Mouse (Mus musculus) neural tube, embryonic 14.5 days (tissue): ENCODE results near the gene Aff3. TPM values are rescaled to one million over a fixed set of nuclear protein-coding genes. Genes with fewer than 3 reads are reported as not detected.
A peak's percentile ranks its signal among the peaks of the same experiment; 100 is the strongest.

ENCODE experiments used
- ATAC-seq: fragments of 200-750 bp; cut with Nextera tagmentation; 2 replicates; pipeline ENCODE4 v1.8.0; 2017; ENCODE audit warnings: low read depth, mild to moderate bottlenecking, moderate TSS enrichment, moderate library complexity
- H3K27ac ChIP-seq: fragments of 300-500 bp; sonication (generic); 2 replicates; pipeline ENCODE4 v1.5.1; 2014; ENCODE audit warnings: low read depth, mild to moderate bottlenecking, control low read depth, low read length, moderate library complexity, mixed read lengths
- H3K27me3 ChIP-seq: fragments of 300-500 bp; sonication (generic); 2 replicates; pipeline ENCODE4 v1.6.1; 2014; ENCODE audit warnings: low read length; ENCODE audit not compliant: control insufficient read depth, insufficient read depth
- H3K36me3 ChIP-seq: fragments of 300-500 bp; sonication (generic); 2 replicates; pipeline ENCODE4 v1.6.1; 2014; ENCODE audit warnings: low read length, mixed read lengths; ENCODE audit not compliant: control insufficient read depth, insufficient read depth
- H3K4me1 ChIP-seq: fragments of 300-500 bp; sonication (generic); 2 replicates; pipeline ENCODE4 v1.6.1; 2014; ENCODE audit warnings: low read length; ENCODE audit not compliant: control insufficient read depth, insufficient read depth
- H3K4me2 ChIP-seq: fragments of 300-500 bp; sonication (generic); 2 replicates; pipeline ENCODE4 v1.6.1; 2014; ENCODE audit warnings: mild to moderate bottlenecking, low read depth, low read length, control low read depth
- H3K4me3 ChIP-seq: fragments of 300-500 bp; sonication (generic); 2 replicates; pipeline ENCODE4 v1.5.1; 2014; ENCODE audit warnings: low read depth, low read length, control low read depth, mixed read lengths
- H3K9ac ChIP-seq: fragments of 300-500 bp; sonication (generic); replicated peaks from 2 replicates; pipeline ENCODE4 v1.6.1; 2014; ENCODE audit warnings: low read depth, mild to moderate bottlenecking, control low read depth, low read length, mixed read lengths
- H3K9me3 ChIP-seq: fragments of 300-500 bp; sonication (generic); 2 replicates; pipeline ENCODE4 v1.6.1; 2016; ENCODE audit warnings: low read length; ENCODE audit not compliant: control insufficient read depth
- WGBS: fragments of 180-500 bp; shearing (Covaris S2); extraction: QIAGEN DNeasy Blood & Tissue Kit; methylation state at CpG from one replicate; pipeline ENCODE4 v1.1.7; 2014; 5-methylcytosine and 5-hydroxymethylcytosine counted together
- polyA plus RNA-seq: library from polyadenylated mRNA; unstranded; fragments of >200 nt; fragmentation: Nextera tagmentation; extraction: Ambion mirVana; gene quantifications from 2 replicates; pipeline ENCODE4 v1.2.1, GENCODE M21; 2014

The Aff3 gene
- polyA plus RNA-seq, 1 experiment from 2014 or later = 26.6 TPM

- no peak overlapping the region for H3K9ac ChIP-seq
- no peak overlapping the region for H3K4me3 ChIP-seq
- no peak overlapping the region for H3K4me2 ChIP-seq
- no peaks in the 10 kb centered on the region for H3K27me3 ChIP-seq
- WGBS = 54% methylated on average over 5 of the region's 5 CpGs
- no peaks in the 10 kb centered on the region for H3K9me3 ChIP-seq
- H3K27ac ChIP-seq = no peak overlapping the region
- peaks cover 17% of the 10 kb centered on the region; the same call in 1 of the 2 replicates for H3K4me1 ChIP-seq
- no peak for ATAC-seq
- H3K36me3 ChIP-seq = no peaks in the 10 kb centered on the region
These were observed 266.2 kb downstream of the Aff3 start for GRCm38 (mm10) chr1:38398566-38398965.

DNA sequence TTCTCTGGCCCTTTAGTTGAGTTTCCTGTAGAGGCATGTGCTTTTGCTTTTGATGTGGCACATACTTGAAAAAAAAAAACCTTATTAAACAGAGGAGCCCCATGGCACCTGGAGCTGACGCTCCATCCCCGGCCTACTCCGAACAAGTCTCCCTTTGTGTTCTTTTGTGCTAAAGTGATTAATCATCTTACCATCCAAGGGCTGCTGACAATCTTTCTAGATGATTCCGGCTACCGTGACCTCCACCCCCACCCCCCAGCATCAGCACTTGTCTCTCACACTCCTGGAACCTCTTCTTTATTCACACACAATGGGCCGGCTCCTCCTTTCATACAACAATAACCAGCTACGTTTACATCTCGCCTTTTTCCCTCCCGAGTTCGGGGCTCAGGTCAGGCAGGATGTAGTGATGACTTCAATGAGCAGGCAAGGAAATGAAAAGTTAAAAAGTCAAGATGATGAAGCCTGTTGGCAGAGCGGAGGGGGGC lies 269.5 kb downstream of the Aff3 start:
- H3K9me3 ChIP-seq = no peaks in the 10 kb centered on the region
- H3K9ac ChIP-seq = no peak overlapping the region
- H3K27me3 ChIP-seq = no peaks in the 10 kb centered on the region
- no peak for ATAC-seq
- H3K4me3 ChIP-seq = no peak overlapping the region
- 18% methylated on average over 11 of the region's 11 CpGs for WGBS
- H3K36me3 ChIP-seq = no peaks in the 10 kb centered on the region
- H3K27ac ChIP-seq = no peak overlapping the region
- no peak overlapping the region for H3K4me2 ChIP-seq
- peaks cover 24% of the 10 kb centered on the region; the same call in 1 of the 2 replicates for H3K4me1 ChIP-seq

DNA sequence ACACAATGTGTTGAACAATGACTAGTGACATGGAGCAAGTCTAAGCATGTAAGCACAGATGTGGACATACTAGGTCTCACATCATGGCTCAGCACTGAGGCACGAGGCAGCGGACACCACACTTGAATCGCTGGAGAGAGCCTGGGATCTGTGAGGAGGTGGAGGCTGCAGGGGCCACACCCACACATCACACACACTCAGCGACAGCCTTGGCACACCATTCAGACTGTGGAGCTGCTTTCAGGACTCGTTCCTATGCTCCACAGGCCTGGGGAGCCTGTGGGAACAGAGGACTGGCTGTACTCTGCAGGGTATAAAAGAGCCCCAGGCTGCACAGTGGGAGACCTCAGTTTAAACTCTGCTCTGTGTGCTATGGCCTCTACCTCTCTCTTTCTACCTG lies 270.3 kb downstream of the Aff3 start:
- Histone ChIP-seq H3K4me2 (no peak overlapping the region), H3K27me3 (no peaks in the 10 kb centered on the region), H3K4me3 (no peak overlapping the region), H3K9ac (no peak overlapping the region), H3K9me3 (no peaks in the 10 kb centered on the region), H3K27ac (peak overlapping the region; percentile 45; the same call in 1 of the 2 replicates), H3K4me1 (peaks cover 26% of the 10 kb centered on the region; the same call in 1 of the 2 replicates), H3K36me3 (no peaks in the 10 kb centered on the region)
- 26% methylated on average over 5 of the region's 5 CpGs for WGBS
- peak; percentile 13; the same call in 1 of the 2 replicates for ATAC-seq

GRCm38 (mm10) chr1:38393516-38393915 lies 271.2 kb downstream of the Aff3 start:
- H3K4me1 ChIP-seq = peaks cover 26% of the 10 kb centered on the region; the same call in 1 of the 2 replicates
- H3K4me2 ChIP-seq = no peak overlapping the region
- no peaks in the 10 kb centered on the region for H3K27me3 ChIP-seq
- ATAC-seq = no peak
- 26% methylated on average over 6 of the region's 6 CpGs for WGBS
- H3K27ac ChIP-seq = peak overlapping the region; percentile 45; the same call in 1 of the 2 replicates
- no peak overlapping the region for H3K4me3 ChIP-seq
- no peaks in the 10 kb centered on the region for H3K36me3 ChIP-seq
- no peak overlapping the region for H3K9ac ChIP-seq
- H3K9me3 ChIP-seq = no peaks in the 10 kb centered on the region

DNA sequence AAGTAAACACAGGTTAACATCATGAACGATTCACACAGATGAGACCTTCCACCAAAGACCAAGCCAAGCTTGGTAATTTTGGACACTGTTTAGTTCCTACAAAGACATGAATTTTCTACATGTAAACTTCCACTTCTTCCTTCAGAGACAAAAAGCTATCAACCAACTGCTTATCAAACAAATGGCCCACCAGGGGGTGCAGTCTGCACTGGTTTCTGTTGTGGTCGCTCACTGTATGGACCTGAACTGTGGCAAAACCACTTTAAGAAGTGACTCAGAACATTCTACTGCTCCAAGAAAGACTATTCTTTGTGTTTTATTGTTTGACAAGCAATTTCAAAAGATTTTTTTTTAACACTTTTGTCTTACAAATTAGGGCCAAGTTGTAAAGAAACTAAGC lies 271.8 kb downstream of the Aff3 start:
- H3K4me1 ChIP-seq = peaks cover 26% of the 10 kb centered on the region; the same call in 1 of the 2 replicates
- H3K4me2 ChIP-seq = no peak overlapping the region
- peak; percentile 55; the same call in 1 of the 2 replicates for ATAC-seq
- 46% methylated on average over 2 of the region's 2 CpGs for WGBS
- H3K9ac ChIP-seq = no peak overlapping the region
- H3K9me3 ChIP-seq = no peaks in the 10 kb centered on the region
- no peaks in the 10 kb centered on the region for H3K36me3 ChIP-seq
- no peaks in the 10 kb centered on the region for H3K27me3 ChIP-seq
- H3K27ac ChIP-seq = no peak overlapping the region
- H3K4me3 ChIP-seq = no peak overlapping the region

DNA sequence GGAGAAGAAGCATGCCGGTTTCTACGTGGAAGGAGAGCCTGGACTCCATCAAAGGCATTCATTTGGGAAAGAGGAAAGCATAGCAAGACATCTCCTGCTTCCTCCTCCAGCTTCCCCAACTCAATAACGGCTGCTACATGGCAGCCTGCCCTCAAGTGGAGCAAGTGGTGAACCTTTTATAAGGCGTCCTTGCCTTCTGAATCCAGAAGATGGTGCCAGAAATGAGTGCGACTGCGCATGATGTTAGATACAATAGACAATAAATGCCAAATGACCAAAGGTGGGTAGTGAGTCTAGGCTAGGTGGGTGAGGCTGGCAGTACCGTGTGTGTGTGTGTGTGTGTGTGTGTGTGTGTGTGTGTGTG lies 273.9 kb downstream of the Aff3 start:
- WGBS = 74% methylated on average over 7 of the region's 7 CpGs
- Histone ChIP-seq H3K4me3 (no peak overlapping the region), H3K4me1 (peaks cover 26% of the 10 kb centered on the region; the same call in 1 of the 2 replicates), H3K9ac (no peak overlapping the region), H3K36me3 (no peaks in the 10 kb centered on the region), H3K27ac (no peak overlapping the region; the same call in 1 of the 2 replicates), H3K9me3 (no peaks in the 10 kb centered on the region), H3K4me2 (no peak overlapping the region), H3K27me3 (no peaks in the 10 kb centered on the region)
- no peak for ATAC-seq

DNA sequence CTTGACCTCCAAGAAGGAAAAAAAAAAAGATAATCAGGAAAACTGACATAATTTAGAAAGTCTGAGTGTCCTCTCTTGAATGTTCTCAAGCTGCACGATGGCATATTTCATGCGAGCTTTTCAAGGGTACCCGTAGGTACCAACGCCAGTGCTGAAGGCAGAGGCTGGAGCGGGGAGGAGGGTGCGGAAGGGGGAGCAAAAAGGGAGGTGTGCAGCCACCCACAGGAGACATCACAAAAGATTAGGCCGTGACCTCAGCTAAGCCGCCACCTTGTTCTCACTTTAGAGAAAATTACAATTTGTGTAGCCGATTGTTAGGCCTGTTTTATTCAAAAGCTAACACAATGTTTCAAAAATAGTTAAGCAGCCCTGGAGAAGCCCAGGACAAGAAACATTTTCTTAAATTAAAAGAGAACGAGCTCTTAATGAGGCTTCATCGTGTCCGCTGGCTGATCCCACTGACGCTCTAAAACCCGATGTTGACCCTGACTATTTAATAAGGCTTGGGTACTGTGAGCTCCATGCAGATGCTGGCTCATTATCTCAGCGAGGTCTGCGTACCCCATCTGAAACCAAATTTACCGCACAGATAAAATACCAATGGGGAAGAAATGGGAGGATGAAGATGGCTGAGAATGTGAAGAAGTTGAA lies 274.4 kb downstream of the Aff3 start:
- WGBS = 35% methylated on average over 17 of the region's 17 CpGs
- H3K36me3 ChIP-seq = no peaks in the 10 kb centered on the region
- H3K4me2 ChIP-seq = no peak overlapping the region
- H3K4me3 ChIP-seq = no peak overlapping the region
- H3K4me1 ChIP-seq = peaks cover 26% of the 10 kb centered on the region; the same call in 1 of the 2 replicates
- H3K9ac ChIP-seq = no peak overlapping the region
- H3K27me3 ChIP-seq = no peaks in the 10 kb centered on the region
- peak overlapping the region; percentile 34; the same call in 1 of the 2 replicates for H3K27ac ChIP-seq
- H3K9me3 ChIP-seq = no peaks in the 10 kb centered on the region
- ATAC-seq = no peak

DNA sequence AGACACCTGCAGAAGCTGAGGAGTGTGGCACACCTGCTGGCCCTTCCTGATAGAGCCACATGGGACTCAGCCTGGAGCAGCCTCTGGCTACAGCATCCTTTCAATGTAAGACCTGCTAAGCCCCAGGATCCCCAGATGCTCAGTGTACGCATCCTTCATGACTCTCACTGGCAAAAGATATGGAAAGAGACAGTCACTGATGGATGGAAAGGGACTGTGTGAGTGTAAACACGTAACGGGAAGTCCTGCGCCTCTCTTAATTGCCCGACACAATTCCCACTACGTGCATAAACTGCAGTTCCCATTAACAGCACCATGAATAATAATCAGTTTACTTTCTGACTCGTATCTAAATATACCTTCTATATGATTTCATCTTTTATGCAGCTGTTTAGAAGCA lies 275.2 kb downstream of the Aff3 start:
- peaks cover 25% of the 10 kb centered on the region; the same call in 1 of the 2 replicates for H3K4me1 ChIP-seq
- peak; percentile 73 for ATAC-seq
- no peaks in the 10 kb centered on the region for H3K36me3 ChIP-seq
- WGBS = 33% methylated on average over 7 of the region's 7 CpGs
- H3K27ac ChIP-seq = peak overlapping the region; percentile 63
- no peaks in the 10 kb centered on the region for H3K27me3 ChIP-seq
- no peak overlapping the region for H3K4me2 ChIP-seq
- H3K4me3 ChIP-seq = no peak overlapping the region
- no peaks in the 10 kb centered on the region for H3K9me3 ChIP-seq
- no peak overlapping the region for H3K9ac ChIP-seq

GRCm38 (mm10) chr1:38388466-38388865 lies 276.3 kb downstream of the Aff3 start:
- Histone ChIP-seq H3K27me3 (no peaks in the 10 kb centered on the region), H3K27ac (no peak overlapping the region), H3K9me3 (no peaks in the 10 kb centered on the region), H3K4me2 (no peak overlapping the region), H3K4me1 (peaks cover 20% of the 10 kb centered on the region; the same call in 1 of the 2 replicates), H3K36me3 (no peaks in the 10 kb centered on the region), H3K4me3 (no peak overlapping the region), H3K9ac (no peak overlapping the region)
- ATAC-seq = no peak
- 89% methylated on average over 3 of the region's 3 CpGs for WGBS
